Mouse (Mus musculus): ENCODE measurements around the gene Ppp4c.

GRCm38 (mm10) chr7:126785056-126785455, 7.2 kb downstream of the Ppp4c start:
- TF ChIP-seq CTCF (IDR thresholded peaks at IDR 0.05; ENCODE audit: low read depth, low read length) (no peak), POLR2A (IDR thresholded peaks at IDR 0.05; ENCODE audit: borderline replicate concordance, low read depth, low read length) (no peak)
